Mouse (Mus musculus) heart, postnatal 0 days (tissue): ENCODE results near the gene Kif7. TPM values are rescaled to one million over a fixed set of nuclear protein-coding genes. Genes with fewer than 3 reads are reported as not detected.

Experiments
- ATAC-seq: fragments of 200-750 bp; cut with Nextera tagmentation; 2 replicates; pipeline ENCODE4 v1.8.0; 2017; ENCODE audit warnings: low read depth, moderate number of reproducible peaks, moderate library complexity; ENCODE audit not compliant: insufficient read depth
- DNase-seq: peaks from one replicate; pipeline ENCODE4 v3.0.0-alpha.2; 2016; ENCODE audit warnings: low spot score
- H3K27ac ChIP-seq: fragments of 300-500 bp; sonication (generic); 2 replicates; pipeline ENCODE4 v1.5.1; 2014; ENCODE audit warnings: low read depth, mild to moderate bottlenecking
- H3K27me3 ChIP-seq: fragments of 300-500 bp; sonication (generic); 2 replicates; pipeline ENCODE4 v1.6.1; 2014; ENCODE audit warnings: low read length, mixed read lengths; ENCODE audit not compliant: control insufficient read depth, insufficient read depth
- H3K36me3 ChIP-seq: fragments of 300-500 bp; sonication (generic); replicated peaks from 2 replicates; pipeline ENCODE4 v1.6.1; 2014; ENCODE audit warnings: low read length, mixed read lengths; ENCODE audit not compliant: control insufficient read depth, insufficient read depth
- H3K4me1 ChIP-seq: fragments of 300-500 bp; sonication (generic); 2 replicates; pipeline ENCODE4 v1.6.1; 2014; ENCODE audit warnings: antibody characterized with exemption; ENCODE audit not compliant: control insufficient read depth, insufficient read depth
- H3K4me2 ChIP-seq: fragments of 300-500 bp; sonication (generic); 2 replicates; pipeline ENCODE4 v1.6.1; 2014; ENCODE audit warnings: low read depth, mild to moderate bottlenecking, low read length, moderate library complexity
- H3K4me3 ChIP-seq: fragments of 300-500 bp; sonication (generic); 2 replicates; pipeline ENCODE4 v1.5.1; 2014; ENCODE audit warnings: low read depth, low read length
- H3K9ac ChIP-seq: fragments of 300-500 bp; sonication (generic); replicated peaks from 2 replicates; pipeline ENCODE4 v1.6.1; 2014; ENCODE audit warnings: low read depth, low read length, mixed read lengths
- H3K9me3 ChIP-seq: fragments of 300-500 bp; sonication (generic); replicated peaks from 2 replicates; pipeline ENCODE4 v1.6.1; 2016; ENCODE audit warnings: low read length; ENCODE audit not compliant: control insufficient read depth
- CTCF ChIP-seq: IDR thresholded peaks from 2 replicates; pipeline ENCODE4 v1.5.1; 2016; ENCODE audit warnings: antibody characterized with exemption, control low read depth, low read depth
- EP300 ChIP-seq: IDR thresholded peaks from 2 replicates; pipeline ENCODE4 v1.6.1; 2016; ENCODE audit warnings: antibody characterized with exemption, low read depth
- WGBS: fragments of 180-500 bp; shearing (Covaris S2); extraction: QIAGEN DNeasy Blood & Tissue Kit; methylation state at CpG from one replicate; pipeline ENCODE4 v1.1.7; 2014; 5-methylcytosine and 5-hydroxymethylcytosine counted together
- polyA plus RNA-seq: library from polyadenylated mRNA; unstranded; fragments of >200 nt; fragmentation: Nextera tagmentation; extraction: Ambion mirVana; gene quantifications from 2 replicates; pipeline ENCODE4 v1.2.1, GENCODE M21; 2015
- total RNA-seq: library from RNA; depleted of rRNA; stranded (reverse); fragments of >200 nt; gene quantifications from 2 replicates; pipeline ENCODE4 v1.2.3, GENCODE M21; 2014; ENCODE audit warnings: low replicate concordance

Gene Kif7
- total and polyA plus RNA-seq, 2 experiments from 2014 or later = 0.92 to 1.7 TPM

GRCm38 (mm10) chr7:79756334-79756733 is 40.8 kb upstream of the Kif7 start:
- no peak for TF ChIP-seq CTCF
- TF ChIP-seq EP300 = no peak
- Histone ChIP-seq H3K9me3 (no peaks in the 10 kb centered on the region), H3K4me1 (no peaks in the 10 kb centered on the region), H3K27me3 (no peaks in the 10 kb centered on the region), H3K4me3 (no peak overlapping the region), H3K27ac (no peak overlapping the region), H3K36me3 (no peaks in the 10 kb centered on the region), H3K4me2 (no peak overlapping the region), H3K9ac (no peak overlapping the region)
- DNase-seq (no peak), ATAC-seq (no peak)
- WGBS = 40% methylated on average over 2 of the region's 2 CpGs

- TF ChIP-seq CTCF (no peak), EP300 (no peak)
- no peaks in the 10 kb centered on the region for H3K36me3 ChIP-seq
- no peak overlapping the region for H3K9ac ChIP-seq
- no peak overlapping the region for H3K4me2 ChIP-seq
- H3K4me1 ChIP-seq = no peaks in the 10 kb centered on the region
- no peaks in the 10 kb centered on the region for H3K27me3 ChIP-seq
- ATAC-seq (no peak), DNase-seq (no peak)
- 82% methylated on average over 6 of the region's 6 CpGs for WGBS
- H3K27ac ChIP-seq = no peak overlapping the region
- no peaks in the 10 kb centered on the region for H3K9me3 ChIP-seq
- no peak overlapping the region for H3K4me3 ChIP-seq
These were observed 34.0 kb upstream of the Kif7 start for GRCm38 (mm10) chr7:79749511-79749910.

- WGBS = 52% methylated on average over 6 of the region's 6 CpGs
- Histone ChIP-seq H3K27ac (no peak overlapping the region), H3K4me2 (no peak overlapping the region), H3K27me3 (no peaks in the 10 kb centered on the region), H3K4me3 (no peak overlapping the region), H3K4me1 (peaks cover 8% of the 10 kb centered on the region; the same call in 1 of the 2 replicates), H3K9ac (no peak overlapping the region), H3K9me3 (no peaks in the 10 kb centered on the region), H3K36me3 (no peaks in the 10 kb centered on the region)
- DNase-seq (no peak), ATAC-seq (no peak)
- TF ChIP-seq EP300 = no peak
- TF ChIP-seq CTCF = no peak
These were observed 32.1 kb upstream of the Kif7 start for GRCm38 (mm10) chr7:79747659-79748058.

- Histone ChIP-seq H3K27me3 (no peaks in the 10 kb centered on the region), H3K36me3 (no peaks in the 10 kb centered on the region)
- no peak for TF ChIP-seq EP300
- no peak for TF ChIP-seq CTCF
These were observed 29.1 kb upstream of the Kif7 start for GRCm38 (mm10) chr7:79744585-79744984.

GRCm38 (mm10) chr7:79744051-79744450 is 28.5 kb upstream of the Kif7 start:
- no peaks in the 10 kb centered on the region for H3K9me3 ChIP-seq
- no peaks in the 10 kb centered on the region for H3K27me3 ChIP-seq
- 86% methylated on average over 9 of the region's 9 CpGs for WGBS
- TF ChIP-seq EP300 (no peak), CTCF (no peak)
- H3K9ac ChIP-seq = no peak overlapping the region
- H3K4me2 ChIP-seq = no peak overlapping the region
- H3K4me3 ChIP-seq = no peak overlapping the region
- H3K27ac ChIP-seq = no peak overlapping the region
- DNase-seq (no peak), ATAC-seq (no peak)
- peaks cover 12% of the 10 kb centered on the region; the same call in 1 of the 2 replicates for H3K4me1 ChIP-seq
- no peaks in the 10 kb centered on the region for H3K36me3 ChIP-seq

More at GRCm38 (mm10) chr7:79744585-79744984, 29.1 kb upstream of the Kif7 start:
- no peak for ATAC-seq
- Histone ChIP-seq H3K4me1 (peaks cover 12% of the 10 kb centered on the region; the same call in 1 of the 2 replicates), H3K27ac (no peak overlapping the region), H3K4me2 (no peak overlapping the region), H3K4me3 (no peak overlapping the region), H3K9me3 (no peaks in the 10 kb centered on the region), H3K9ac (no peak overlapping the region)
- 69% methylated on average over 5 of the region's 5 CpGs for WGBS
- no peak for DNase-seq
